25 mouse cellular contexts compared by ENCODE assay signal in genomic region chr2:172219186-172219585, GRCm38 (mm10). TPM values are rescaled to one million over a fixed set of nuclear protein-coding genes. Genes with fewer than 3 reads are reported as not detected.
A peak's percentile ranks its signal among the peaks of the same experiment; 100 is the strongest.
DNase-seq lines count a peak whose midpoint lies in the region; ATAC-seq and TF ChIP-seq lines count a peak whose summit lies in the region.
"Had no signal": no experiment of that assay in that cellular context is flagged by ENCODE, and none has a peak within 500 bp of the region (broad histone marks: within the 10 kb centered on the region; RNA-seq: fewer than 3 reads in every experiment).

No protein-coding gene starts in this region.

- no peaks in the 10 kb centered on the region for H3K79me2 ChIP-seq in heart, adult 2 months (replicated peaks; ENCODE audit: control insufficient read depth, insufficient read depth, low read length)

- 50% methylated on average over 5 of the region's 5 CpGs for WGBS in heart, adult 2 months
- WGBS in heart, embryonic 12.5 days = 48% methylated on average over 5 of the region's 5 CpGs
- 51% methylated on average over 5 of the region's 5 CpGs for WGBS in liver, postnatal 0 days (ENCODE audit: insufficient replicate concordance)
- 38% methylated on average over 5 of the region's 5 CpGs for WGBS in liver, embryonic 12.5 days (ENCODE audit: insufficient replicate concordance)
- 55% methylated on average over 5 of the region's 5 CpGs for WGBS in embryonic facial prominence, embryonic 10.5 days

- ATAC-seq in heart, embryonic 12.5 days (ENCODE audit: insufficient number of reproducible peaks, low FRiP score) = no peak
- no peak for ATAC-seq in liver, postnatal 0 days
- ATAC-seq in liver, embryonic 12.5 days = no peak
- ATAC-seq: Patski had no signal

- H3K9me3 ChIP-seq in heart, embryonic 12.5 days (replicated peaks) = no peaks in the 10 kb centered on the region
- H3K9me3 ChIP-seq in liver, postnatal 0 days (ENCODE audit: low read length) = no peaks in the 10 kb centered on the region
- H3K9me3 ChIP-seq in liver, embryonic 12.5 days (replicated peaks) = no peaks in the 10 kb centered on the region
- no peaks in the 10 kb centered on the region for H3K9me3 ChIP-seq in embryonic facial prominence, embryonic 10.5 days
- H3K9me3 ChIP-seq: embryonic facial prominence, embryonic 15.5 days; forebrain, embryonic 12.5 days; hindbrain, embryonic 10.5 days; limb, embryonic 13.5 days; stomach, embryonic 15.5 days had no signal

- H3K36me3 ChIP-seq in heart, adult 2 months (ENCODE audit: control insufficient read depth, insufficient read depth, low read length) = no peaks in the 10 kb centered on the region
- no peaks in the 10 kb centered on the region for H3K36me3 ChIP-seq in heart, embryonic 12.5 days
- no peaks in the 10 kb centered on the region for H3K36me3 ChIP-seq in liver, postnatal 0 days (replicated peaks; ENCODE audit: insufficient read depth, low read length)
- H3K36me3 ChIP-seq in liver, embryonic 12.5 days = no peaks in the 10 kb centered on the region
- no peaks in the 10 kb centered on the region for H3K36me3 ChIP-seq in embryonic facial prominence, embryonic 10.5 days (replicated peaks)
- H3K36me3 ChIP-seq: embryonic facial prominence, embryonic 15.5 days; forebrain, embryonic 12.5 days; hindbrain, embryonic 10.5 days; limb, embryonic 13.5 days; stomach, embryonic 15.5 days had no signal

- H3K4me2 ChIP-seq in heart, embryonic 12.5 days = no peak overlapping the region
- no peak overlapping the region for H3K4me2 ChIP-seq in liver, postnatal 0 days (ENCODE audit: low read depth, low read length)
- no peak overlapping the region for H3K4me2 ChIP-seq in liver, embryonic 12.5 days
- H3K4me2 ChIP-seq: embryonic facial prominence, embryonic 15.5 days; forebrain, embryonic 12.5 days; limb, embryonic 13.5 days; stomach, embryonic 15.5 days had no signal

- DNase-seq in heart, adult 2 months = no peak
- no peak for DNase-seq in liver, postnatal 0 days
- DNase-seq in embryonic facial prominence, embryonic 10.5 days (ENCODE audit: low spot score) = peak; percentile 24
- DNase-seq in testis, postnatal 10 days (ENCODE audit: low spot score) = peak; percentile 36
- DNase-seq in frontal cortex, adult 2 months (ENCODE audit: extremely low spot score in 1 of 2, low spot score in 1 of 2) = no peak
- DNase-seq: cerebellum, adult 9-10 months; gastrocnemius, postnatal 36 days; kidney, postnatal 25 days; thymus, postnatal 25 days had no signal

- H3K9ac ChIP-seq in heart, adult 2 months (ENCODE audit: low read depth, low read length) = no peak overlapping the region
- no peak overlapping the region for H3K9ac ChIP-seq in heart, embryonic 12.5 days
- no peak overlapping the region for H3K9ac ChIP-seq in liver, postnatal 0 days (replicated peaks)
- H3K9ac ChIP-seq in liver, embryonic 12.5 days = no peak overlapping the region
- H3K9ac ChIP-seq: embryonic facial prominence, embryonic 15.5 days; forebrain, embryonic 12.5 days; limb, embryonic 13.5 days; stomach, embryonic 15.5 days had no signal

- intact Hi-C loops in heart, adult 2 months (cut with DNase I) = loop anchor here (10.0 kb wide), 1 partner anchor 724 kb away; no protein-coding TSS in a partner anchor

- peak; percentile 14 for TF ChIP-seq CTCF in heart, adult 2 months (IDR thresholded peaks at IDR 0.05)
- TF ChIP-seq CTCF in liver, postnatal 0 days (IDR thresholded peaks at IDR 0.05; ENCODE audit: low read depth) = peak; percentile 23

- no peak for TF ChIP-seq POLR2A in heart, adult 2 months (IDR thresholded peaks at IDR 0.05; ENCODE audit: insufficient read depth, low read depth, low read length)

- no peak overlapping the region for H3K27ac ChIP-seq in heart, adult 2 months
- H3K27ac ChIP-seq in heart, embryonic 12.5 days (ENCODE audit: poor library complexity, severe bottlenecking) = no peak overlapping the region
- no peak overlapping the region for H3K27ac ChIP-seq in liver, postnatal 0 days (ENCODE audit: low read depth)
- no peak overlapping the region for H3K27ac ChIP-seq in liver, embryonic 12.5 days
- H3K27ac ChIP-seq in embryonic facial prominence, embryonic 10.5 days (replicated peaks) = peak overlapping the region; percentile 67
- H3K27ac ChIP-seq: embryonic facial prominence, embryonic 15.5 days; forebrain, embryonic 12.5 days; hindbrain, embryonic 10.5 days; limb, embryonic 13.5 days; stomach, embryonic 15.5 days had no signal

- H3K27me3 ChIP-seq in heart, adult 2 months (ENCODE audit: control insufficient read depth, insufficient read depth, low read length) = no peaks in the 10 kb centered on the region
- peaks cover 20% of the 10 kb centered on the region for H3K27me3 ChIP-seq in heart, embryonic 12.5 days (replicated peaks)
- H3K27me3 ChIP-seq in liver, postnatal 0 days (ENCODE audit: insufficient read depth, low read length) = no peaks in the 10 kb centered on the region; the same call in 1 of the 2 replicates
- H3K27me3 ChIP-seq in liver, embryonic 12.5 days (replicated peaks) = peaks cover 12% of the 10 kb centered on the region
- peaks cover 10% of the 10 kb centered on the region for H3K27me3 ChIP-seq in embryonic facial prominence, embryonic 10.5 days (replicated peaks; ENCODE audit: low read depth, poor library complexity, severe bottlenecking)
- H3K27me3 ChIP-seq: Patski had no signal

- no peak for TF ChIP-seq EP300 in heart, adult 2 months (IDR thresholded peaks at IDR 0.05; ENCODE audit: insufficient read depth, low read depth, low read length)
- TF ChIP-seq EP300 in liver, postnatal 0 days (IDR thresholded peaks at IDR 0.05; ENCODE audit: low read depth) = no peak

- no peak overlapping the region for H3K4me3 ChIP-seq in heart, adult 2 months
- no peak overlapping the region for H3K4me3 ChIP-seq in heart, embryonic 12.5 days
- H3K4me3 ChIP-seq in liver, postnatal 0 days (ENCODE audit: low read depth, low read length) = no peak overlapping the region
- H3K4me3 ChIP-seq in liver, embryonic 12.5 days = no peak overlapping the region
- no peak overlapping the region for H3K4me3 ChIP-seq in embryonic facial prominence, embryonic 10.5 days
- H3K4me3 ChIP-seq: embryonic facial prominence, embryonic 15.5 days; forebrain, embryonic 12.5 days; hindbrain, embryonic 10.5 days; limb, embryonic 13.5 days; megakaryocyte, embryonic 14.5 days; stomach, embryonic 15.5 days had no signal

- no peaks in the 10 kb centered on the region for H3K4me1 ChIP-seq in heart, adult 2 months (ENCODE audit: control insufficient read depth, insufficient read depth, low read length)
- H3K4me1 ChIP-seq in heart, embryonic 12.5 days (replicated peaks) = no peaks in the 10 kb centered on the region; the same call in 1 of the 2 replicates
- H3K4me1 ChIP-seq in liver, postnatal 0 days (ENCODE audit: insufficient read depth) = no peaks in the 10 kb centered on the region
- H3K4me1 ChIP-seq in liver, embryonic 12.5 days = no peaks in the 10 kb centered on the region
- H3K4me1 ChIP-seq in embryonic facial prominence, embryonic 10.5 days = peaks cover 19% of the 10 kb centered on the region
- H3K4me1 ChIP-seq: stomach, embryonic 15.5 days had no signal

RNA-seq across cellular contexts. Expression of gene Mc3r, which starts 29.1 kb away (rescaled TPM):
- not detected for total RNA-seq in heart, adult 2 months (2021)
- polyA plus RNA-seq in heart, adult 2 months (2012; rRNA removed) = not detected in 2 replicates
- not detected in 2 replicates for polyA plus RNA-seq in heart, embryonic 12.5 days (2016; fragmentation: Nextera tagmentation; extraction: Ambion mirVana)
- polyA plus RNA-seq in liver, postnatal 0 days (2015; fragmentation: Nextera tagmentation; extraction: Ambion mirVana) = not detected in 2 replicates
- 0.05 and 0.12 TPM in 2 replicates for polyA plus RNA-seq in liver, embryonic 12.5 days (2016; fragmentation: Nextera tagmentation; extraction: Ambion mirVana)
- polyA plus RNA-seq in embryonic facial prominence, embryonic 10.5 days (2016; fragmentation: Nextera tagmentation; extraction: Ambion mirVana) = not detected in 2 replicates
- polyA plus RNA-seq in frontal cortex, adult 2 months (2012; rRNA removed) = 0.13 and 0.22 TPM in 2 replicates
- total RNA-seq: adrenal gland, postnatal 4 days; CH12.LX; gastrocnemius, postnatal 36 days had no signal
- polyA plus RNA-seq: embryonic facial prominence, embryonic 15.5 days; forebrain, embryonic 12.5 days; heart, embryonic 14.5 days; hindbrain, embryonic 10.5 days; intestine, embryonic 14.5 days; lung, embryonic 16.5 days; neural tube, embryonic 11.5 days; Patski; spleen, adult 2 months; stomach, embryonic 15.5 days had no signal

Comparison
In these comparisons a context has a peak if more than half of its experiments do, and no peak if none do; other contexts are left out.
1. DNase-seq: peak in embryonic facial prominence, embryonic 10.5 days (single experiment) and testis, postnatal 10 days (single experiment); none in heart, adult 2 months (0 of 2), liver, postnatal 0 days (single experiment) and frontal cortex, adult 2 months (0 of 2).